Mouse (Mus musculus) heart, postnatal 36 days (tissue): Measurements from ENCODE around the gene Gm17521. TPM values are rescaled to one million over a fixed set of nuclear protein-coding genes. Genes with fewer than 3 reads are reported as not detected.
"Not testable (repeated sequence)": the region's sequence is repeated elsewhere in the genome, so short reads cannot be mapped to it uniquely, and the experiment has no call there.

Source experiments
- DNase-seq, 2 experiments: peaks; one replicate each; pipeline ENCODE4 v3.0.0; 2021 to 2022
- intact Hi-C: fragments of 180-260 bp; cut with DNase I; formaldehyde crosslinking; loops from one replicate; pipeline ENCODE4 v1.15.1; 2025
- total RNA-seq, 2 experiments: library from RNA; stranded (reverse); gene quantifications; 2 replicates each; pipeline ENCODE4 v1.2.3; 2021

Gene Gm17521
- not detected for total RNA-seq

GRCm38 (mm10) chrX:123029569-123029968 is at the start of gene Gm17521:
Gene Gm17521 (minus strand): TSS chrX:123029669.
- intact Hi-C loops, DNase-seq: not testable (repeated sequence)

GRCm38 (mm10) chrX:123043956-123044355 is 14.5 kb upstream of the Gm17521 start:
- intact Hi-C loops = no loop called here
- DNase-seq = no peak

GRCm38 (mm10) chrX:123043516-123043915 is 14.0 kb upstream of the Gm17521 start:
- no peak for DNase-seq
- intact Hi-C loops = no loop called here

Other genes with a start within 250 kb of the Gm17521 start
- gene Cldn34c1, start 73.8 kb upstream of the Gm17521 start, total RNA-seq = 1 to 10 TPM; 3.9 to 4.0 TPM
- gene Srsx, start 192.8 kb upstream of the Gm17521 start, total RNA-seq = not detected
- gene Gm17577, start 217.2 kb upstream of the Gm17521 start, total RNA-seq = not detected